In genomic region chr1:98192671-98193070, GRCm38 (mm10) we compare ENCODE assay signal across 25 mouse cellular contexts.
DNase-seq lines count a peak whose midpoint lies in the region; ATAC-seq lines count a peak whose summit lies in the region.
"Had no signal": no experiment of that assay in that cellular context is flagged by ENCODE, and none has a peak within 500 bp of the region (broad histone marks: within the 10 kb centered on the region; RNA-seq: fewer than 3 reads in every experiment).

No protein-coding gene starts in this region.

- ATAC-seq in hindbrain, embryonic 11.5 days (ENCODE audit: low FRiP score), result no peak
- no peak for ATAC-seq in hindbrain, embryonic 12.5 days (ENCODE audit: low FRiP score)
- ATAC-seq in forebrain, embryonic 14.5 days, result no peak
- no peak for ATAC-seq in midbrain, embryonic 14.5 days (ENCODE audit: low FRiP score, low TSS enrichment)
- no peak for ATAC-seq in monocyte, adult 5-6 weeks (replicated peaks; ENCODE audit: insufficient number of reproducible peaks, low FRiP score, low TSS enrichment, poor library complexity, severe bottlenecking)
- ATAC-seq: activated CD4-positive, CD25-positive, alpha-beta regulatory T cell, adult 4 months; inflammation-experienced regulatory T-cells, adult 6 months; Patski had no signal

- H3K9ac ChIP-seq in hindbrain, embryonic 11.5 days (ENCODE audit: low read depth, low read length), result no peak overlapping the region
- H3K9ac ChIP-seq in hindbrain, embryonic 12.5 days, result no peak overlapping the region
- H3K9ac ChIP-seq in forebrain, embryonic 14.5 days (ENCODE audit: low read length), result no peak overlapping the region
- no peak overlapping the region for H3K9ac ChIP-seq in midbrain, embryonic 14.5 days (replicated peaks; ENCODE audit: low read length)
- H3K9ac ChIP-seq: embryonic facial prominence, embryonic 15.5 days had no signal

- no peaks in the 10 kb centered on the region for H3K27me3 ChIP-seq in hindbrain, embryonic 11.5 days (ENCODE audit: control insufficient read depth, insufficient read depth, low read length)
- H3K27me3 ChIP-seq in hindbrain, embryonic 12.5 days, result no peaks in the 10 kb centered on the region
- no peaks in the 10 kb centered on the region for H3K27me3 ChIP-seq in forebrain, embryonic 14.5 days (replicated peaks; ENCODE audit: control insufficient read depth, insufficient read depth, low read length)
- no peaks in the 10 kb centered on the region for H3K27me3 ChIP-seq in midbrain, embryonic 14.5 days (ENCODE audit: control insufficient read depth, insufficient read depth, low read length)
- H3K27me3 ChIP-seq: embryonic facial prominence, embryonic 15.5 days; neural tube, embryonic 13.5 days had no signal

- no peaks in the 10 kb centered on the region for H3K36me3 ChIP-seq in hindbrain, embryonic 11.5 days (ENCODE audit: control insufficient read depth, insufficient read depth, low read length)
- H3K36me3 ChIP-seq in hindbrain, embryonic 12.5 days, result no peaks in the 10 kb centered on the region
- H3K36me3 ChIP-seq in forebrain, embryonic 14.5 days (ENCODE audit: control insufficient read depth, insufficient read depth, low read length), result no peaks in the 10 kb centered on the region
- H3K36me3 ChIP-seq in midbrain, embryonic 14.5 days (ENCODE audit: control insufficient read depth, insufficient read depth, low read length), result no peaks in the 10 kb centered on the region
- H3K36me3 ChIP-seq: embryonic facial prominence, embryonic 15.5 days; limb, embryonic 10.5 days; neural tube, embryonic 13.5 days had no signal

- no peak overlapping the region for H3K27ac ChIP-seq in hindbrain, embryonic 11.5 days (ENCODE audit: low read depth, low read length)
- no peak overlapping the region for H3K27ac ChIP-seq in hindbrain, embryonic 12.5 days
- H3K27ac ChIP-seq in forebrain, embryonic 14.5 days (ENCODE audit: low read depth, low read length), result peak overlapping the region; percentile 45; the same call in 1 of the 2 replicates
- peak overlapping the region; percentile 82 for H3K27ac ChIP-seq in midbrain, embryonic 14.5 days (replicated peaks; ENCODE audit: low read depth, low read length)
- H3K27ac ChIP-seq: limb, embryonic 10.5 days; stomach, postnatal 0 days had no signal

- no peak overlapping the region for H3K4me2 ChIP-seq in hindbrain, embryonic 11.5 days (replicated peaks; ENCODE audit: low read depth, low read length)
- H3K4me2 ChIP-seq in hindbrain, embryonic 12.5 days (replicated peaks), result no peak overlapping the region
- H3K4me2 ChIP-seq in forebrain, embryonic 14.5 days (ENCODE audit: low read length), result no peak overlapping the region
- no peak overlapping the region; the same call in 1 of the 2 replicates for H3K4me2 ChIP-seq in midbrain, embryonic 14.5 days (ENCODE audit: low read length)
- H3K4me2 ChIP-seq: embryonic facial prominence, embryonic 15.5 days; liver, embryonic 11.5 days; neural tube, embryonic 13.5 days had no signal

- peak; percentile 0 for DNase-seq in hindbrain, embryonic 11.5 days (ENCODE audit: low spot score)
- DNase-seq in MN1 (ENCODE audit: low spot score), result peak; percentile 22
- peak; percentile 56 for DNase-seq in forebrain, embryonic 14.5 days (ENCODE audit: low spot score)
- peak; percentile 17 for DNase-seq in midbrain, embryonic 14.5 days
- DNase-seq in layer of hippocampus, adult 9-11 months, result no peak
- DNase-seq: adrenal gland, postnatal 25 days; cerebellum, postnatal 10 days; embryo, embryonic 11 days; gastrocnemius, postnatal 14 days; heart, postnatal 10 days; kidney, adult 8-10 months; kidney, postnatal 4 days; lung, adult 2 months; lung, postnatal 4 days; thymus, postnatal 14 days had no signal

- H3K9me3 ChIP-seq in hindbrain, embryonic 11.5 days (ENCODE audit: control insufficient read depth, low read length), result no peaks in the 10 kb centered on the region
- H3K9me3 ChIP-seq in hindbrain, embryonic 12.5 days (replicated peaks), result no peaks in the 10 kb centered on the region
- H3K9me3 ChIP-seq in forebrain, embryonic 14.5 days (replicated peaks; ENCODE audit: control insufficient read depth, low read length), result no peaks in the 10 kb centered on the region
- no peaks in the 10 kb centered on the region for H3K9me3 ChIP-seq in midbrain, embryonic 14.5 days (ENCODE audit: control insufficient read depth, low read length)
- H3K9me3 ChIP-seq: embryonic facial prominence, embryonic 15.5 days; limb, embryonic 10.5 days; neural tube, embryonic 13.5 days had no signal

- H3K4me3 ChIP-seq in hindbrain, embryonic 11.5 days (ENCODE audit: low read depth, low read length), result no peak overlapping the region
- no peak overlapping the region for H3K4me3 ChIP-seq in hindbrain, embryonic 12.5 days
- no peak overlapping the region for H3K4me3 ChIP-seq in forebrain, embryonic 14.5 days (ENCODE audit: low read depth, low read length)
- no peak overlapping the region for H3K4me3 ChIP-seq in midbrain, embryonic 14.5 days (replicated peaks; ENCODE audit: low read depth, low read length)
- H3K4me3 ChIP-seq: embryonic facial prominence, embryonic 15.5 days; limb, embryonic 10.5 days; neural tube, embryonic 13.5 days had no signal

- no peaks in the 10 kb centered on the region; the same call in 1 of the 2 replicates for H3K4me1 ChIP-seq in hindbrain, embryonic 11.5 days (replicated peaks; ENCODE audit: control insufficient read depth, insufficient read depth, low read length)
- H3K4me1 ChIP-seq in hindbrain, embryonic 12.5 days, result peaks cover 28% of the 10 kb centered on the region
- peaks cover 34% of the 10 kb centered on the region for H3K4me1 ChIP-seq in forebrain, embryonic 14.5 days (ENCODE audit: control insufficient read depth, insufficient read depth, low read length)
- peaks cover 40% of the 10 kb centered on the region for H3K4me1 ChIP-seq in midbrain, embryonic 14.5 days (ENCODE audit: control insufficient read depth, insufficient read depth, low read length)

- WGBS in hindbrain, embryonic 11.5 days, result 65% methylated on average over 4 of the region's 4 CpGs
- 53% methylated on average over 4 of the region's 4 CpGs for WGBS in hindbrain, embryonic 12.5 days
- WGBS in forebrain, embryonic 14.5 days, result 11% methylated on average over 4 of the region's 4 CpGs
- 33% methylated on average over 4 of the region's 4 CpGs for WGBS in midbrain, embryonic 14.5 days

Comparison
In these comparisons a context has a peak if more than half of its experiments do, and no peak if none do; other contexts are left out.
1. H3K27ac ChIP-seq: peak in forebrain, embryonic 14.5 days (single experiment) and midbrain, embryonic 14.5 days (single experiment); none in hindbrain, embryonic 11.5 days (single experiment) and hindbrain, embryonic 12.5 days (single experiment).